Comparison of ENCODE assay signal across 8 mouse cellular contexts in genomic region chr10:61211743-61212142, GRCm38 (mm10). TPM values are rescaled to one million over a fixed set of nuclear protein-coding genes. Genes with fewer than 3 reads are reported as not detected.
DNase-seq lines count a peak whose midpoint lies in the region; ATAC-seq lines count a peak whose summit lies in the region.
"Had no signal": no experiment of that assay in that cellular context is flagged by ENCODE, and none has a peak within 500 bp of the region (broad histone marks: within the 10 kb centered on the region; RNA-seq: fewer than 3 reads in every experiment).

No protein-coding gene starts in this region.

- H3K4me1 ChIP-seq in limb, embryonic 10.5 days: peaks cover 11% of the 10 kb centered on the region

- no peak overlapping the region for H3K4me3 ChIP-seq in limb, embryonic 10.5 days
- H3K4me3 ChIP-seq: limb, embryonic 15.5 days had no signal

- no peak overlapping the region for H3K27ac ChIP-seq in limb, embryonic 10.5 days
- H3K27ac ChIP-seq: limb, embryonic 15.5 days had no signal

- no peaks in the 10 kb centered on the region for H3K36me3 ChIP-seq in limb, embryonic 10.5 days
- H3K36me3 ChIP-seq: limb, embryonic 15.5 days had no signal

- 10% methylated on average over 13 of the region's 13 CpGs for WGBS in limb, embryonic 10.5 days

- peaks cover 22% of the 10 kb centered on the region for H3K27me3 ChIP-seq in limb, embryonic 10.5 days (ENCODE audit: low read depth, poor library complexity, severe bottlenecking)

- 0 out of 2 replicates have a peak, but pooled peaks cover 1% of the 10 kb centered on the region for H3K9me3 ChIP-seq in limb, embryonic 10.5 days (replicated peaks)
- H3K9me3 ChIP-seq: limb, embryonic 15.5 days had no signal

- DNase-seq in urinary bladder, postnatal 14 days (ENCODE audit: low spot score): peak; percentile 63
- DNase-seq in urinary bladder, adult 2 months (ENCODE audit: low spot score): no peak
- DNase-seq in adrenal gland, postnatal 10 days: peak; percentile 76
- peak; percentile 89 for DNase-seq in embryo, embryonic 10.5 days (ENCODE audit: low spot score)
- peak; percentile 78 for DNase-seq in limb, embryonic 10.5 days (ENCODE audit: low spot score)
- DNase-seq in right cerebral cortex, postnatal 10 days (ENCODE audit: low spot score in 2 of 2): peak; percentile 69 to 76

- peak; percentile 51 to 67; a peak in 2 of 4 replicates for ATAC-seq in hematopoietic stem cell, adult 5-6 weeks (replicated peaks in 1 of 2; ENCODE audit: insufficient read depth in 1 of 2, low FRiP score in 2 of 2, low TSS enrichment in 1 of 2, low read depth in 1 of 2, poor library complexity in 2 of 2, severe bottlenecking in 2 of 2)

RNA-seq across cellular contexts. Expression of gene Tbata, which starts 40.0 kb away (rescaled TPM):
- 0.58 and 0.91 TPM in 2 replicates for polyA plus RNA-seq in urinary bladder, adult 2 months (2012; rRNA removed)
- total RNA-seq in adrenal gland, postnatal 10 days (2021): not detected
- not detected in 2 replicates for total RNA-seq in hematopoietic stem cell, adult 5-6 weeks (2017)
- polyA plus RNA-seq in limb, embryonic 10.5 days (2016; fragmentation: Nextera tagmentation; extraction: Ambion mirVana): not detected in 2 replicates
